Mouse (Mus musculus) NIH3T3 (cell line): ENCODE data around the gene Gli3.

Experiments used
- DNase-seq: peaks from one replicate; pipeline ENCODE4 v3.0.0-alpha.2; 2012; ENCODE audit warnings: low read depth

Gene Gli3

DNA sequence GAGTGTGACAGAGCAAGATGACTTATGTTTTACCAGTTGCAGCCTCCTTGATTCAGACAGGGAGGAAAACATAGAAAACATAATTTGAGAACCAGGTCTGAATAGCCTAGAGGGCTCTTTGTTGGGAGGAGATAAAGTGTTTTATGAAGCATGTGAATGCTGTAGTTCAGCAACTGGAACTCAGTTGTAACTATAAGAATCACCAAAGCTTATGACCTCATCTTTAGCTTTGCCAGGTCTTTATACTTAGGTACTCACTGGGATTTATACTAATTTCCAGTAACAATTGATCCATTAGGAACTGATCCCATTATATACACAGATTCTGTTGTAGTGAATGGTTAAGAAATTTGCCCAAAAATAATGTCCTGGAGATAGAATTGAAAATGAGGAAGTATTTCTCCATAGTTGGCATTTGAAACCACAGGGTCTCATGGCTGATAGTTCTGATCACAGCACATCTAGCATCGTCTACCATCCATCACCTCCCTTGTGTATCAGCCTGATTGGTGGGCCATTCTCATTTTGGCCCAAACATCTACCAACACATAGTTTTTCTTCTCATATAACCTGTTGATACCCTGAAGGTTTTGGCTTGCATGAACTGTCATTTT is 259.8 kb downstream of the Gli3 start:
- DNase-seq = no peak

DNA sequence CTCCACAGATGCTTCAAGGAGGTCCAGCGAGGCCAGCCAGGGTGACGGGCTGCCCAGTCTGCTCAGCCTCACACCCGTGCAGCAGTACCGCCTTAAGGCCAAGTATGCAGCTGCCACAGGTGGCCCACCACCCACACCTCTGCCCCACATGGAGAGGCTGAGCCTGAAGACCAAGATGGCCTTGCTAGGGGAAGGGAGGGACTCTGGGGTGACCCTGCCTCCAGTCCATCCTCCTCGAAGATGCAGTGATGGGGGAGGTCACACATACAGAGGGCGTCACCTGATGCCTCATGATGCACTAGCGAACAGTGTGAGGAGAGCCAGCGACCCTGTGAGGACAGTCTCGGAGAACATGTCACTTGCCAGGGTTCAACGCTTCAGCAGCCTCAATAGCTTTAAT is 261.7 kb downstream of the Gli3 start:
- no peak for DNase-seq

DNA sequence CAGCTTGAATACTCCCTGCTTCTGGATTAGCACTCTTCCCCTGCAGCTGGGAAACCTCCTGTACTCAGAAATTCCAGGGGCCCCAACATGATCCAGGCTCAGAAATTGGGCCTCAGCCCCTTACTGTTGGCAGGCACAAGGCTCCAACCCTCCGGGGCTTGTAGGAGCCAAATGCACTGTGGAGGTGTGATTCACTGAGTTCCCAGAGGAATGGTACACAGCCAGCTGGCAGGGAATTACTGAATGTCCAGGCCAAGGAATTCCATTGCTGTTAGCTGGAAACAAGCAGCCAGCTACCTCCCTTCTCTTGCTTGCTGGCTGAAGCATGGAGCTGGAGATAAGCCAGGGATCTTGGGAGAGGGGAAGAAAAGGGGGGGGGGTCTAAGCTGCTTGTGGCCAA is 278.7 kb downstream of the Gli3 start:
- DNase-seq = peak; percentile 96

DNA sequence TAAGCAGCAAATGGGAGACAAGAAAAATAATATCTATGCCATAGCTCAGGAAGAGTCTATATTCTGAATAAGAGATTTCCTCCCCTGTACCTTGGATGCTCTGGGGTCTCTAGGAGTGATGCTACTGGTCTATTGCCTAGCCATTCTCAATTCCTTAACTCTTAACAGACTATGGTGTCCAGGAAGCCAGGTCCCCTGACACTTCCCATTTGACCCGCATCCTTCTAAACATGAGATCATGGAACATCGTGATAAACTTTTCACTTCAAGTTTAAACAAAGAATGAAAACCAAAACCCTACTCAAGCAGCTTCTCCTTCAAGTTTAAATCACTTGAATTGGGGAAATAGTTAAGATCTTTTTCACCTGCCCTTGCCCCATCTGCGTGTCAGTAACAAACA is 279.3 kb downstream of the Gli3 start:
- peak; percentile 11 for DNase-seq

DNA sequence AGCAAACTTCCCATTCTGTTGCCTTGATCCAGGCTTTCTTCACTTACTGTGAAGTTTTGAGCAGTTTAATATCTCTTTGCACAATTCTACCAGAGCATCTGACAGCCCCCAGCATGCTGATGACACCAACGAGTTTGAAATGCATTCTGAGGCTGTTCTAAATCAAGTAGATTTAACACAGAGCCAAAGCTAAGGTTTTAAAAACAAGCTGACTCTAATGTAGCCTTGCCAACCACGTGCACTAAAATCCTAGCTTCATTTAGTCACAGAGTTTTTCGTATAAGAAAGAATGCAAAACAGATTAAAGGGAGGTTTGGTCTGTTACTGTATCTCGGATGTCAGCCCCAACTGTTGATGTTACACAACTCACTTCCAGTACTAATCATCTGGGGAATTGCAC is 279.7 kb downstream of the Gli3 start:
- peak; percentile 74 for DNase-seq

DNA sequence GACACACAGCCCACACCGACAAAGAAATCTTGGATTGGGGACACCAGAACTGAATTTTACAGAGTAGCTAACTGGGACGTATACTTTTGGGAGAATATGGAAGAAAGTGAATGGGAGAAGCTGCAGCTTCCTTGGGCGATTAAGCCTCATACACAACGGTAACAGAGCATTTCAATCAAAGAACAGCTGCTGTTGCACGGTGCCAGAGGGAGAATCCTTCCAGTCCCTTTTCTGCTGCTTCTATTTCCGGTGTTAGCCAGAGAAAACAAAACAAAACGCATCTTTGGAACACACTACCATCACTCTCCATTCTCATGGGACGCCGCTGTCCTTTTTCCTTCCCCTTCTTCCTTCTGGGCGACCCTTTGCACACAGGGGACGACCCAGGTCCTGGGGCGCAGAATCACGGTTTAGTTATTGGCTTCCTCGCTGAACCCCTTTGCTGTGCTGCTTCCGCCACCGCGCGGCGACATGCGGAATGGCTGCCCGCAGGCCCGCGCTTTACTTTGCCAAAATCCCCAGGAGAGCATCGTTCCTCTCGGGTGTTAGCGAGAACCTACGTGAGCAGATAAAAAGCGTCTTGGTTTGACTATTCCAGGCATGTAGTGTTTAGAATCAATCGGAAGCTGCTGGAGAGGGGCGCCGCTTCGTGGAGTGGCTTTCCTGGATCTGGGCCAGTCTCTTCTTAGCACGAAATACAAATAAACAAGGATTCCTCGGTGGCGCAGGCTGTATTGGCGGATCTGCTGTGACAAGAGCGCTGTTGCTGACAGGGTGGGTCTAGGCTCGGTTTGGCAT is 296.0 kb downstream of the Gli3 start:
- peak; percentile 90 for DNase-seq

DNA sequence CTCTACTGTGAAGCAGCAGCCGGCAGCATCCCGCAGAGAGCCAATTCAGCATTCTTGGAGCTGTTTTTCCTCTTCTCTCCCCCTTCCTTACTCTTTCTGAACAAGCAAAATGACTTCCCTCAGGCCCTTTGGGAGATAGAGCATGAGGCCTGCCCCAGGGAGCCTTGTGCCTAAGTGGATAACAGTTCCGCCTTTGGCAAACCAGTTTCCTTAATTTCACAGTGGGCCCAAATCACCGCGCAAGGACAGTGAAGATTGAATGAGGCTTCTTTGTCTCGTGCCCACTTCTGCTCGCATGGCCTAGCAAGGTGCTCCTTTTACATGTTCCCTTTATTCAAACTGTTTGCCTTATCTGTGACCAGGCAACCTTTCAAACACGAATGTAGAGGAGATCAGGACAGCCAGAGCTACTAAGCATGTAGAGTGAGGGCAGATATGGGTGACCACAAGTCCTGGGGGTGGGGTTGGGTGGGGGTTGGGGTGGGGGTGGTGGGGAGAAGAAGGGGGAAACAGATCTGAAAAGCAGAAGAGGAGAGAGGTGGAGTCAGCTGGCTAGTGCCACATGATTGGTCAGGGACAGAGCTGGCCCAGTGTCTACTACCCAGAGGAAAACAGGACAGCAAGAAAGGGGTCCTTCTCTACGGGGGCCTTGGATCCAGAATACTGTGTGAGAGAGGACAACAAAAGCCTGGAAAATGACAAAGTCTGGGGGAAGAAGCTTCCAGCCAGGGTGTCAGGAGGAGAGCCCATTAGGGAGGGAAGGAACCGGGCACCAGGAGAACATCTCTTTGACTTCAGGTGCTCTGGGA is 296.8 kb downstream of the Gli3 start:
- no peak for DNase-seq

DNA sequence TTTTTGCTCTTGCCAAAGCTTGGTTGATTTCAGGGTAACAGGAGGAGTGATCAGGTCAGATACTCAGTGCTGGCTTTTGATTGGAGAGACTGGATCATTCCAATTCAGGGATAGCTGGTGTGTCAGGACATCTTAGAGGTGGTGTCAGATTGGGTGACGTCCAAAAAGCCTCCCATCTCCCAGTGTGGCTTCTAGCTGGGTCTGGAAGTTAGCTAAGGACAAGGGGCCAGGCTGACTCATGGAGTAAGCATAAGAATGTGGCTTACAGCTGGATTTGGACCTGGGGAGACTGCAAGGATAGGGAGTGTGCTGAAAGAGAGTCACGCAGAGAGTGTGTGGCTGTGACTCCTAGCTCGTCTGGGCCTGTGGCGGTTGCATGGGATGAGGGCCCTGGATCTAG is 299.3 kb downstream of the Gli3 start:
- peak; percentile 49 for DNase-seq

DNA sequence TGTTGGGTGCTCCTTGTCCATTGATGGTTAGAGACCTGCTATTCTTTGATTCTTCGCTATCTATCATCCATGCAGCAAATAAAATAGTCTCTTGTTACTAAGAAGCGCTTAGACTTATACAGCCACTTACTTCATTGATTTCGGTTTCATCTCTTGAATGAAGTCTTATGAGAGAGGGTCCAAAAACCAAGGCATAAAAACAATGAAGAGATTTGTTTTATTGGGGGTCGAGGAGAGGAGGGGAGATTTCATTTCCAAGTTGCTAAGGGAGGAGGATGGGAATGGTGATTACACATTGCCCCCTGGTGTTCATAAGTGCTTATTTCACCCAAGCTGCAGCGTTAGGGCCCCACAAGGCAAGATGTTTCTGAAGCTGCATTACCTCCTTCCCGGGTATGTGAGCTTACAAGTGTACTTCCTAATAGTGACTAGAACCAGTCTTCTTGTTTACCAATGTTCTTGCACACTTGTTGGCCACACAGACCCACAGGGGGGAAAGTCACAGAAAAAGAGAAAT is 299.9 kb downstream of the Gli3 start:
- peak; percentile 75 for DNase-seq

DNA sequence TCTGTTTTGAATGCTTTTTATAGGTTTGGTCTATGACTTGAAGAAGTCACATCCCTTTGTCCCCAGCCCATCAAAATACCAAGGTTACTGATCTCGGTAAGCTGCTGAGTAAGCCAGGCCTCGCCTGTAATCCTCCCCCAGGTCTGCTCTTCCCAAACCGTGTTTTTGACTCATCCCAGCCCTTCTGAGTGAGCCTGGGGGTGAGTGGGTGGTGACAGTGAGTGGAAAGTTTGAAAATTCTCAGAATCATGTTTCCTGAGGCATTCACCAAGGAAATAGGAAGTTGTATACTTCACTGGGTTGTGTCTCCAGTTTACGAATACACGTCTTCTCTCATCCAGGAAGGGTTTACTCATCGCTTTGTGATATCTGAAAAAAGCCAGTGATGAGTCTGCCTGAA is 314.6 kb downstream of the Gli3 start:
- no peak for DNase-seq
